Mouse (Mus musculus) liver, embryonic 14.5 days (tissue): Measurements from ENCODE around the gene Uck1.

Source experiments
- CTCF ChIP-seq: IDR thresholded peaks from 2 replicates; pipeline ENCODE4 v1.5.1; 2016; ENCODE audit warnings: antibody characterized with exemption, low read depth, control low read depth
- EP300 ChIP-seq: IDR thresholded peaks from 2 replicates; pipeline ENCODE4 v1.6.1; 2016; ENCODE audit warnings: antibody characterized with exemption, low read depth

GRCm38 (mm10) chr2:32216506-32216905 lies 43.5 kb downstream of the Uck1 start:
- no peak for TF ChIP-seq CTCF
- no peak for TF ChIP-seq EP300
